Mouse (Mus musculus) heart, adult 2 months (tissue): ENCODE measurements around the gene Alpl. TPM values are rescaled to one million over a fixed set of nuclear protein-coding genes. Genes with fewer than 3 reads are reported as not detected.
A peak's percentile ranks its signal among the peaks of the same experiment; 100 is the strongest.

ENCODE experiments used
- DNase-seq, 2 experiments: peaks; one replicate each; pipeline ENCODE4 v3.0.0; 2021
- H3K27ac ChIP-seq: fragments of 200-600 bp; 2 replicates; pipeline ENCODE4 v1.8.1; 2022
- H3K27me3 ChIP-seq: fragments of 200-500 bp; 2 replicates; pipeline ENCODE4 v1.6.1; 2012; ENCODE audit warnings: mild to moderate bottlenecking, low read length, inconsistent platforms, mixed read lengths; ENCODE audit not compliant: control insufficient read depth, insufficient read depth
- H3K36me3 ChIP-seq: fragments of 200-500 bp; 2 replicates; pipeline ENCODE4 v1.6.1; 2012; ENCODE audit warnings: low read length, inconsistent platforms; ENCODE audit not compliant: control insufficient read depth, insufficient read depth
- H3K4me1 ChIP-seq: fragments of 200-500 bp; 2 replicates; pipeline ENCODE4 v1.6.1; 2011; ENCODE audit warnings: low read length; ENCODE audit not compliant: control insufficient read depth, insufficient read depth
- H3K4me3 ChIP-seq: fragments of 200-600 bp; 2 replicates; pipeline ENCODE4 v1.8.1; 2022
- H3K79me2 ChIP-seq: fragments of 200-500 bp; replicated peaks from 2 replicates; pipeline ENCODE4 v1.6.1; 2012; ENCODE audit warnings: mild to moderate bottlenecking, inconsistent platforms, low read length, moderate library complexity, mixed read lengths; ENCODE audit not compliant: control insufficient read depth, insufficient read depth
- H3K9ac ChIP-seq: fragments of 200-500 bp; 2 replicates; pipeline ENCODE4 v1.6.1; 2012; ENCODE audit warnings: low read depth, mild to moderate bottlenecking, control low read depth, inconsistent platforms, low read length, mixed read lengths
- CTCF ChIP-seq: fragments of 200-600 bp; IDR thresholded peaks from 2 replicates; pipeline ENCODE4 v1.8.1; 2022; ENCODE audit warnings: antibody characterized with exemption, mild to moderate bottlenecking, moderate library complexity
- EP300 ChIP-seq: fragments of 200-500 bp; IDR thresholded peaks from 2 replicates; pipeline ENCODE4 v1.6.1; 2011; ENCODE audit warnings: low read depth, low read length, control low read depth; ENCODE audit not compliant: insufficient read depth
- POLR2A ChIP-seq: fragments of 200-500 bp; IDR thresholded peaks from 2 replicates; pipeline ENCODE4 v1.6.1; 2011; ENCODE audit warnings: mild to moderate bottlenecking, low read depth, low read length, control low read depth; ENCODE audit not compliant: insufficient read depth
- WGBS: fragments of 180-500 bp; shearing (Covaris S2); methylation state at CpG from one replicate; pipeline ENCODE4 v1.1.7; 2018; 5-methylcytosine and 5-hydroxymethylcytosine counted together
- intact Hi-C: fragments of 180-260 bp; cut with DNase I; formaldehyde crosslinking; loops from one replicate; pipeline ENCODE4 v1.15.1; 2025
- polyA plus RNA-seq: library from polyadenylated mRNA; depleted of rRNA; stranded (reverse); fragments of >200 nt; gene quantifications from 2 replicates; pipeline ENCODE4 v1.2.3, GENCODE M21; 2012
- total RNA-seq, 2 experiments: library from RNA; stranded (reverse); gene quantifications; 2 replicates each; pipeline ENCODE4 v1.2.3; 2021

The Alpl gene
- total and polyA plus RNA-seq, 3 experiments: 33.2 to 64.8 (median 55.6) TPM

DNA sequence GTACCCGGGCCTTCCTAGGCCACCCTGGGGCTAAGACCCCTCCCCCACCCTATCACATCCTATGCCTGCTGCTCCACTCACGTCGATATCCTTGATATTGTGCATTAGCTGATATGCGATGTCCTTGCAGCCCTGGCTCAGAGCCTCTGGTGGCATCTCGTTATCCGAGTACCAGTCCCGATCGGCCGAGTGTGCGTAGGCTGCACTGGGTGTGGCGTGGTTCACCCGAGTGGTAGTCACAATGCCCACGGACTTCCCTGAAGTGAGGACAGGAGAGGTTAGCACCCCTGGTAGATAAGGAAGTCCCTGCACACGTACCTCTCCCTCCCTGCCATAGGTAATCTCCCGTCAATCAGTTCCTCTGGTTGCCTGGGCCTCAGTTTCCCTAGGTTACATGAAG is 43.7 kb downstream of the Alpl start:
- 68% methylated on average over 15 of the region's 15 CpGs for WGBS
- Histone ChIP-seq H3K79me2 (no peaks in the 10 kb centered on the region), H3K4me3 (no peak overlapping the region), H3K36me3 (no peaks in the 10 kb centered on the region), H3K27ac (no peak overlapping the region), H3K27me3 (no peaks in the 10 kb centered on the region), H3K9ac (no peak overlapping the region), H3K4me1 (peaks cover 2% of the 10 kb centered on the region; the same call in 1 of the 2 replicates)
- no peak for TF ChIP-seq CTCF
- TF ChIP-seq POLR2A: no peak
- no peak for TF ChIP-seq EP300
- intact Hi-C loops: no loop called here
- DNase-seq: no peak

DNA sequence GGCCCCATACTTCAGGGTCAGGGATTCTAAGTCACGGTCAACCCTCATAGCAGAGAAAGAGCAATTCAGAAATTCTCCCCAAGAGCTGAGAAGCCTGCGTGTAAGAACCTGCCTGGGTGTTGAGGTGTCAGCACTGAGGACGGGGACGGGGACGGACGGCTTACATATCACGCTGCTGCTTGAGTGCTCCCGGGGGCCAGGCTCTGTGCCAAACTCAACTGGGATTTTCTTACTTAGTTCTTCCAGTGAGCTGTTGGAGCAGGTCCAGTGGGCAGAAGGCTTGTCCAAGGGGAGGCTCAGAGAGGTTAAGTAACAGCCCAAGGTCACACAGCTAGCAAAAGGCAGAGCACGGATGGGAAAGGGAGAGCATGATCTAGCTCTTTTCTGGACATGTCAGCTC is 44.5 kb downstream of the Alpl start:
- Histone ChIP-seq H3K36me3 (no peaks in the 10 kb centered on the region), H3K4me3 (no peak overlapping the region), H3K27me3 (no peaks in the 10 kb centered on the region), H3K27ac (no peak overlapping the region), H3K4me1 (peaks cover 2% of the 10 kb centered on the region; the same call in 1 of the 2 replicates), H3K79me2 (no peaks in the 10 kb centered on the region), H3K9ac (no peak overlapping the region)
- DNase-seq: no peak
- intact Hi-C loops: no loop called here
- TF ChIP-seq POLR2A (no peak), CTCF (no peak), EP300 (no peak)
- WGBS: 42% methylated on average over 9 of the region's 9 CpGs

DNA sequence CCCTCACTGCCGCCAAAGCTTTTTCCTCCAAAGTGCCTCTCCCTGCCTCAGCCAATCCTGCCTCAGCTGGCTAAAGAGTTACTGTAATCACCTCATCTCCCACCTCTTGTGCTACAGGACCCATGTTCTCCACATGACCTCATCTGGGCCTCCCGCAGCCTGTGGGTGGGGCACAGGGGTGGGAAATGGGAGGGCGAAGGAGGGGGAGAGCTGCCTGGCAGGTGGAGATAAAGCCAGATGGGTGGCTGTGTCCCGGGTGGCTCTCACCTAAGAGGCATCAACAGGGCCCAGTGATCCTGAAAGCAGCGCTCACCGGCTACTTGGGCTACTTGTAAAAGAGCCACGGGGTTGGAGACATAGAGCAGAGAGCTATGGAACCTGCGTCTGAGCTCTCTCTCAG is 44.9 kb downstream of the Alpl start:
- Histone ChIP-seq H3K79me2 (no peaks in the 10 kb centered on the region), H3K4me3 (no peak overlapping the region), H3K27ac (no peak overlapping the region), H3K27me3 (no peaks in the 10 kb centered on the region), H3K9ac (no peak overlapping the region), H3K4me1 (peaks cover 2% of the 10 kb centered on the region; the same call in 1 of the 2 replicates), H3K36me3 (no peaks in the 10 kb centered on the region)
- 51% methylated on average over 8 of the region's 8 CpGs for WGBS
- TF ChIP-seq POLR2A: no peak
- TF ChIP-seq CTCF: no peak
- no peak for TF ChIP-seq EP300
- intact Hi-C loops: no loop called here
- DNase-seq: no peak

DNA sequence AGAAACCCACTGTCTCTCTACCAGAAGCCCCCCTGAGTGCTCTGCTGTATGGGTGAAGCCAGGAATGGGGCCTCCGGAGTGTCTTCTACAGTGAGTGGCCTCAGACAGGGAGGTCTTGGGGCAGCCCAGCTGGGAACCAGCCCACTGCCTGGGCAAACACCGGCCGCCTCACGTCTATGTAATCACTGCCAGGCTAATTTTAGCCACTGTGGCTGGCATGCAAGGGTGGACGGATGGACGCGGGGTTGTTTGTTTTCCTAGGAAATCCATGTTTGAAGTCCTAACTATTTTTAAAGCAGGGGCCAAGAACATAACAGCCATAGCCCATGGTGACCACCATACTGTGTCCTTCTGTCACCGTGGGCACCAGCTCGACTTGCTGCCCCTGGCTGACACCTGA is 46.1 kb downstream of the Alpl start:
- Histone ChIP-seq H3K4me3 (no peak overlapping the region), H3K4me1 (peaks cover 2% of the 10 kb centered on the region; the same call in 1 of the 2 replicates), H3K36me3 (no peaks in the 10 kb centered on the region), H3K27ac (peak overlapping the region; percentile 61), H3K79me2 (no peaks in the 10 kb centered on the region), H3K9ac (no peak overlapping the region), H3K27me3 (no peaks in the 10 kb centered on the region)
- DNase-seq: peak in 1 of 2 experiments; percentile 60
- WGBS: 42% methylated on average over 9 of the region's 9 CpGs
- TF ChIP-seq POLR2A: no peak
- no peak for TF ChIP-seq CTCF
- TF ChIP-seq EP300: 0 out of 2 replicates have a peak, but pooled peaks have one; percentile 35
- intact Hi-C loops: no loop called here

DNA sequence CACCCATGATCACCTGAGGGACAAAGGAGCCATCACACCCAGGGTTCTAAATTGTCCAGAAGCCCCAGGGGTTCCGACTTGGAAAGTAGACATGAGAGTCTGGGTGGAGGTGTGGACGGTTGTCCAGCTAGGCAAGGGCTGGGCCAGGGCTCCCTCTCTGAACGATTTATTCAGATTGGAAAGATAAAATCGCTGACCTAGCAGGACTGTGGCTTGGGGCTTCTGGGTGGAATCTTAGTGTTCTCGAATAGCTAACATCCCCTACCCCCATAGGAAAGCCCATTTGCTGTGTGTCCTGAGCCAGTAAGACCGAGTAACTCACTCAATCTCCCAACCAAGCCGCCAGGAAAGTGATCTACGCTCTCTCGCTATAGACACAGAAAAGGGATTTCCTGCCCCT is 46.5 kb downstream of the Alpl start:
- 59% methylated on average over 9 of the region's 9 CpGs for WGBS

DNA sequence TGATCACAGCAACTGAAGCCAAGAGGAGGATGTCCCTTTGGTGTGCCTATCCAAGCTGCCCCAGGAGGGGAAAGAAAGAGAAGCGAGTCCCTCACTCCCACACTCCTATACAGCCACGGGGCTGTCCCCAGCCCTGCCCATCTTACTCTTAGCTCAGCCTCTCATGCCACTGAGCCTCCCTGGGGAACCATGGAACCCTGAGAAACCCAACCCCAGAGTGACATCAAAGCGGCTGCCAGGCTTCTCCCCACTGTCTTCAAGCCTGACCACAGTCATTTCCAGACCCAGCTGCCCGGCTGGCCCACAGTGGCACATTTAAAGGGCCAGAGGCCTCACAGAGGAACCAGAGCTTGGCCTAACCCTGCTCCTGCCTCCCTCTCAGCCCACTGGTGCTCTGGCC is 47.5 kb downstream of the Alpl start:
- WGBS: 62% methylated on average over 4 of the region's 4 CpGs
- TF ChIP-seq POLR2A: no peak
- TF ChIP-seq CTCF: no peak
- TF ChIP-seq EP300: no peak
- no peak overlapping the region for H3K9ac ChIP-seq
- H3K79me2 ChIP-seq: no peaks in the 10 kb centered on the region
- no peak overlapping the region for H3K27ac ChIP-seq
- intact Hi-C loops: no loop called here
- no peaks in the 10 kb centered on the region for H3K36me3 ChIP-seq
- peaks cover 2% of the 10 kb centered on the region; the same call in 1 of the 2 replicates for H3K4me1 ChIP-seq
- no peaks in the 10 kb centered on the region for H3K27me3 ChIP-seq
- DNase-seq: no peak
- no peak overlapping the region for H3K4me3 ChIP-seq

More for the DNA sequence above, 46.5 kb downstream of the Alpl start:
- Histone ChIP-seq H3K36me3 (no peaks in the 10 kb centered on the region), H3K27ac (no peak overlapping the region; the same call in 1 of the 2 replicates), H3K9ac (no peak overlapping the region), H3K4me1 (peaks cover 2% of the 10 kb centered on the region; the same call in 1 of the 2 replicates), H3K27me3 (no peaks in the 10 kb centered on the region), H3K79me2 (no peaks in the 10 kb centered on the region), H3K4me3 (no peak overlapping the region)
- TF ChIP-seq POLR2A (no peak), CTCF (no peak), EP300 (no peak)
- intact Hi-C loops: no loop called here
- DNase-seq: no peak
